Mouse (Mus musculus) CH12.LX (cell line): ENCODE data around the gene Baiap2l2.

ENCODE experiments used
- CHD2 ChIP-seq: IDR thresholded peaks from 2 replicates; pipeline ENCODE4 v1.6.1; 2011; ENCODE audit warnings: low read length, improper control_type of control experiment
- CTCF ChIP-seq, 2 experiments: IDR thresholded peaks in 1 of 2; conservative IDR thresholded peaks in 1 of 2; 2 replicates each; pipeline ENCODE4 v1.5.1; 2011 to 2012; ENCODE audit warnings: low read depth in 2 of 2, low read length in 2 of 2, improper control_type of control experiment in 1 of 2, inconsistent platforms in 1 of 2, mild to moderate bottlenecking in 1 of 2, moderate library complexity in 1 of 2
- EP300 ChIP-seq: IDR thresholded peaks from 2 replicates; pipeline ENCODE4 v1.6.1; 2011; ENCODE audit warnings: low read length, improper control_type of control experiment
- ETS1 ChIP-seq: conservative IDR thresholded peaks from 2 replicates; pipeline ENCODE4 v1.6.1; 2012; ENCODE audit warnings: low read depth, mild to moderate bottlenecking, inconsistent platforms, low read length, improper control_type of control experiment, moderate library complexity
- NRF1 ChIP-seq: IDR thresholded peaks from 2 replicates; pipeline ENCODE4 v1.6.1; 2014; ENCODE audit warnings: low read depth, mild to moderate bottlenecking, inconsistent platforms, low read length, improper control_type of control experiment, moderate library complexity
- POLR2A ChIP-seq: IDR thresholded peaks from 2 replicates; pipeline ENCODE4 v1.6.1; 2011; ENCODE audit warnings: low read depth, mild to moderate bottlenecking, improper control_type of control experiment, low read length
- POLR2AphosphoS2 ChIP-seq: IDR thresholded peaks from 2 replicates; pipeline ENCODE4 v1.6.1; 2011; ENCODE audit warnings: low read depth, low read length, improper control_type of control experiment
- RCOR1 ChIP-seq: conservative IDR thresholded peaks from 2 replicates; pipeline ENCODE4 v1.6.1; 2012; ENCODE audit warnings: low read depth, mild to moderate bottlenecking, inconsistent platforms, low read length, improper control_type of control experiment
- SIN3A ChIP-seq: IDR thresholded peaks from 2 replicates; pipeline ENCODE4 v1.6.1; 2012; ENCODE audit warnings: low read length, improper control_type of control experiment, inconsistent platforms
- ZMIZ1 ChIP-seq: IDR thresholded peaks from 2 replicates; pipeline ENCODE4 v1.6.1; 2012; ENCODE audit warnings: low read depth, mild to moderate bottlenecking, inconsistent platforms, low read length, improper control_type of control experiment
- ZNF384 ChIP-seq: IDR thresholded peaks from 2 replicates; pipeline ENCODE4 v1.6.1; 2012; ENCODE audit warnings: low read depth, low read length, improper control_type of control experiment, inconsistent platforms

DNA sequence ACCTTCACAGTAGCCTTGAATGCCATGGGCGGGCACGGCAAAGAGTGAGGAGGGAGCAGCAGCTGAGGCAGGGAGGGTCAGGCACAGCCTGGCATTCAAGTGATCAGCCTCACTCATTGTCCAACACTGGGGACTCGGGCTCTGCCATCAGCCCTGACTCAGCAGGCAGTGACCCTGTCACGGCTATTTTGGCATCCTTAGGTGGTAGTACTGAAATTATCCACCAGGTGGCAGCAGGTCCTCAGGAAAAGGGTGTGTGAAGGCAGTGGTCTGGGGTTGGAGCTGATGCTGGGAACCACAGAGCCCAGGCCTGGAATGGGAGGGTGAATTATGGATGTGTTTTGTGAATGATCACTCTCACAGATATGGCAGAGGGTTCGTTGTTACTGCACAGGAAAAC is 60.7 kb downstream of the Baiap2l2 start:
- TF ChIP-seq CHD2 = no peak
- no peak for TF ChIP-seq ZNF384
- TF ChIP-seq ETS1 = no peak
- TF ChIP-seq ZMIZ1 = no peak
- no peak for TF ChIP-seq EP300
- no peak for TF ChIP-seq SIN3A
- TF ChIP-seq CTCF (conservative IDR thresholded peaks at IDR 0.05 in 1 of 2, IDR thresholded peaks at IDR 0.05 in 1 of 2; ENCODE audit: low read depth in 2 of 2, low read length in 2 of 2) = peak; percentile 76 to 95
- TF ChIP-seq RCOR1 = no peak
- TF ChIP-seq NRF1 = no peak
- no peak for TF ChIP-seq POLR2A
- no peak for TF ChIP-seq POLR2AphosphoS2
